Mouse (Mus musculus) hindbrain, embryonic 12.5 days (tissue): ENCODE results near the gene Dcun1d2. TPM values are rescaled to one million over a fixed set of nuclear protein-coding genes. Genes with fewer than 3 reads are reported as not detected.
A peak's percentile ranks its signal among the peaks of the same experiment; 100 is the strongest.

ENCODE experiments used
- ATAC-seq: fragments of 200-750 bp; cut with Nextera tagmentation; 2 replicates; pipeline ENCODE4 v1.8.0; 2017; ENCODE audit warnings: moderate TSS enrichment; ENCODE audit not compliant: low FRiP score
- H3K27ac ChIP-seq: fragments of 300-500 bp; sonication (generic); 2 replicates; pipeline ENCODE4 v1.5.1; 2016; ENCODE audit warnings: mild to moderate bottlenecking
- H3K27me3 ChIP-seq: fragments of 300-500 bp; sonication (generic); 2 replicates; pipeline ENCODE4 v1.6.1; 2016; ENCODE audit warnings: mild to moderate bottlenecking
- H3K36me3 ChIP-seq: fragments of 300-500 bp; sonication (generic); 2 replicates; pipeline ENCODE4 v1.6.1; 2016; ENCODE audit warnings: mild to moderate bottlenecking
- H3K4me1 ChIP-seq: fragments of 300-500 bp; sonication (generic); 2 replicates; pipeline ENCODE4 v1.6.1; 2016
- H3K4me2 ChIP-seq: fragments of 300-500 bp; sonication (generic); replicated peaks from 2 replicates; pipeline ENCODE4 v1.6.1; 2016; ENCODE audit warnings: mild to moderate bottlenecking
- H3K4me3 ChIP-seq: fragments of 300-500 bp; sonication (generic); 2 replicates; pipeline ENCODE4 v1.5.1; 2016; ENCODE audit warnings: mild to moderate bottlenecking
- H3K9ac ChIP-seq: fragments of 300-500 bp; sonication (generic); 2 replicates; pipeline ENCODE4 v1.6.1; 2016; ENCODE audit warnings: mild to moderate bottlenecking, moderate library complexity
- H3K9me3 ChIP-seq: fragments of 300-500 bp; sonication (generic); replicated peaks from 2 replicates; pipeline ENCODE4 v1.6.1; 2016; ENCODE audit warnings: mild to moderate bottlenecking
- WGBS: fragments of 180-500 bp; shearing (Covaris S2); methylation state at CpG from one replicate; pipeline ENCODE4 v1.1.7; 2016; 5-methylcytosine and 5-hydroxymethylcytosine counted together
- polyA plus RNA-seq: library from polyadenylated mRNA; unstranded; fragments of >200 nt; fragmentation: Nextera tagmentation; extraction: Ambion mirVana; gene quantifications from 2 replicates; pipeline ENCODE4 v1.2.1, GENCODE M21; 2016

The Dcun1d2 gene
- polyA plus RNA-seq, 1 experiment from 2014 or later: 30.6 TPM

DNA sequence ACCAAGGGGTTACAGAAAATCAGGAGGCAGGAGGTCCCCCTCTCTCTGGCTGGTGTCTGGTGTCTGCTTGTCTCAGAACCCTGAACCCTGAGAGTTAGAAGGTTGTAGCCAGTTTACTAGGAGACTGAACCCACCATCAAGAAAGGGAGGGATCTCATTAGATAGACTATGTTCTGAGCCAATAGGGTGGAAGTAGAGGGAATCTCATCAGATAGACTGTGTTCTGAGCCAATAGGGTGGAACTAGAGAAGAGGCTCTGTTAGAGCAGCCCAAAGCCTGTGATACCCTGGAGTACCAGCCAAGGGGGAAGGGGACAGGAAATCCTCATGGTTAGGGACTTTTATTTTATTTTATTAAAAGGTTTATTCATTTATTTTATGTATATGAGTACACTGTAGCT is 69.9 kb downstream of the Dcun1d2 start:
- H3K27ac ChIP-seq: no peak overlapping the region
- H3K9ac ChIP-seq: no peak overlapping the region
- H3K4me3 ChIP-seq: no peak overlapping the region
- no peaks in the 10 kb centered on the region for H3K9me3 ChIP-seq
- H3K36me3 ChIP-seq: no peaks in the 10 kb centered on the region
- peaks cover 9% of the 10 kb centered on the region for H3K4me1 ChIP-seq
- ATAC-seq: no peak
- H3K4me2 ChIP-seq: no peak overlapping the region
- H3K27me3 ChIP-seq: no peaks in the 10 kb centered on the region

DNA sequence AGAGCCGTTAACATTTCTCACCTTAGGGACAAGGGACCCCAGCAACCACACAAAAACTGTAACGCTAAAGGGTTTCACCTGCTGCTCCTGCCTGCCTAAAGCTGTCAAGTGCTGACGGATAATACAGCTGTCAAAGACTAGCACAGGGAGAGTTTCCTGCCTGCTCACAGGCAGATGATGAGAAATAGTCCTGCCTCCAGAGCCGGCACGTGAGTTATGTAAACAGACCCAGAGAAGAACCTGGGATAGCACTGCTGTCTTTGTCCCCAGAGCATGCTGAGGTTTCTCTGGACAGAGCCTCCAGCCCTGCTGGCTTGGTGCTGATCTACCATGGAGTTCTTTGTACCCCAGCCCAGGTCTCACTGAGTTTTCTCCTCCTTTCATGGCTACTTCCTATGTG is 70.8 kb downstream of the Dcun1d2 start:
- Histone ChIP-seq H3K9ac (no peak overlapping the region), H3K4me2 (no peak overlapping the region), H3K9me3 (no peaks in the 10 kb centered on the region), H3K36me3 (no peaks in the 10 kb centered on the region), H3K4me1 (peaks cover 10% of the 10 kb centered on the region), H3K27ac (no peak overlapping the region), H3K4me3 (no peak overlapping the region), H3K27me3 (no peaks in the 10 kb centered on the region)
- WGBS: 52% methylated on average over 5 of the region's 5 CpGs
- no peak for ATAC-seq

DNA sequence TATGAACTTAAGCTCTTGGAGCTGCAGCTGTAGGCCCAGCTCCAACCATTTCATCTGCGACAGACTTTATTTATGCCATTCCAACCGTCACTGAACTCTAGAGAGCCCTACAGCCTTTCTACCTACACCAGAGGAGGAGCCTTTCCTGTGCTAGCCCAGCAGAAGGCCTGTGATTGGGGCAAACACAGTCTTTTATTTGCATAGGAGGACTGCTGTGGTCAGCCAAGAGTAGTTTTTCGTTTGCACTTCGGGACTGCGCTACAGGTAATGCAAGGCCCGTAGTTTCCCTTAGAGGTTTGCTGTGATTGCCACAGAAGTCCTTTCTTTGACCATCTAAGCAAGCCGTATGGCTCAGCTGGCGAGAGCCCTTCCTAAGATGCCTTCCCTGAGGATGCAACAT is 71.5 kb downstream of the Dcun1d2 start:
- H3K4me1 ChIP-seq: peaks cover 10% of the 10 kb centered on the region
- ATAC-seq: no peak
- H3K36me3 ChIP-seq: no peaks in the 10 kb centered on the region
- H3K9me3 ChIP-seq: no peaks in the 10 kb centered on the region
- WGBS: 76% methylated on average over 8 of the region's 8 CpGs
- no peak overlapping the region for H3K4me2 ChIP-seq
- H3K27me3 ChIP-seq: no peaks in the 10 kb centered on the region
- H3K27ac ChIP-seq: no peak overlapping the region
- H3K9ac ChIP-seq: no peak overlapping the region
- no peak overlapping the region for H3K4me3 ChIP-seq

DNA sequence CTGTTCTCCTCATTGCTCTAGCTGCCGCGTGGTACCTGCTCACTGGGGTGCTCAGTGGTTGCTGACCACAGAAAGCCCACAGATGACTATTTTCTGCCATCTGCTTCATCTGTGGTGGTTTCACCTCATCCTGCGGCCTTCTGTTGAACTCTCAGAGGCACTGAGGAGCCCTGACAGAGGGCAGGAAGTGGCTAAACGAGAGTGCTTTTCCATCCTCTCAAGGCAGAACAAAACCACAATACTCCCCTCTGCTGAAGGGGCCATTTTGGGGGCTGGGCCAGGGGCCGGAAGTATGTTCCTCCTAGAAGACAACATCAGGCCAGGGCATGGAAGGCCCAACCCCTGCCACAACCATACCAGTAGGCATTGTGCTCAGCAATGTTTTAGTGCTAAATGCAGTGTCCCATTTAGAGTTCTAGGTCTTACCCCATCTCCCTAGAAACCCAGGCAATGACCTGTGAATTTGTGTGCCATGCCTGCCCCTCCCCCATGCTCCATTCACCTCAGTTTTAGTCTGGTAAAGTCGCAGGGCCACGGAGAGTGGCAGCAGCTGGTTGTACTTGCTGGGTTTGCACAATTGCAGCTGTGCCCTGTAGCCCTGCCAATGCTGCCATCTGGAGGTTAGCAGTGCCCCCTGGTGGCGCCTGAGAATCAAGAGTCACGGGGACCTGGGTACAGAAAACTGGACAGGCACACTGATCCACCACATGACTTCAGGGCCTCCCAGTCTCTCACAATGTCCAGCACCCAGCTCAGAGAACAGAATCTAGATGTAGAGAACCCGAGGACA is 74.3 kb downstream of the Dcun1d2 start:
- Histone ChIP-seq H3K4me3 (no peak overlapping the region), H3K27me3 (no peaks in the 10 kb centered on the region), H3K36me3 (no peaks in the 10 kb centered on the region), H3K27ac (no peak overlapping the region), H3K4me1 (peaks cover 10% of the 10 kb centered on the region), H3K4me2 (no peak overlapping the region), H3K9ac (no peak overlapping the region), H3K9me3 (no peaks in the 10 kb centered on the region)
- WGBS: 30% methylated on average over 10 of the region's 10 CpGs
- peak; percentile 56 for ATAC-seq

DNA sequence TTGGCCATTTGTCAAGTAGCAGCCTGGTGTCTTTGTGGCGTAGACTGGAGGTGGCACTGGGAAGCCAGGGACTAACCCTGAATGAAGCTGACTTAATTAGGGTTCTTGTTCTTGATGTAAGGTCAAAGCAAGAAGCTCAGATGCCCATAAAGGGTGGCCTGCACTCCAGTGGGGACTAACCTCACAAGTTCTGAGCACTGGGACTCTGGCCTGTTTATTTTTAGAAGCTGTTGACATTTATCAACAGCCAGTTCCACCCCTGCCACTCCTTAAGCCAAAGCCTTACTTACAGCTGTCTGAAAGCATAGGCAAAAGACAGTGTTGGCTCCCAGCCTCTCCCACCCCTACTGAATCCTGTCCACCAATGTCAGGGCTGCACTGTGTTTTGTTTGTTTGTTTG is 78.2 kb downstream of the Dcun1d2 start:
- H3K4me3 ChIP-seq: no peak overlapping the region
- ATAC-seq: no peak
- H3K27ac ChIP-seq: no peak overlapping the region
- H3K27me3 ChIP-seq: 0 out of 2 replicates have a peak, but pooled peaks cover 3% of the 10 kb centered on the region
- H3K4me2 ChIP-seq: no peak overlapping the region
- H3K9ac ChIP-seq: no peak overlapping the region
- H3K9me3 ChIP-seq: no peaks in the 10 kb centered on the region
- no peaks in the 10 kb centered on the region for H3K36me3 ChIP-seq
- WGBS: 66% methylated on average over 1 of the region's 1 CpGs
- H3K4me1 ChIP-seq: peaks cover 10% of the 10 kb centered on the region

DNA sequence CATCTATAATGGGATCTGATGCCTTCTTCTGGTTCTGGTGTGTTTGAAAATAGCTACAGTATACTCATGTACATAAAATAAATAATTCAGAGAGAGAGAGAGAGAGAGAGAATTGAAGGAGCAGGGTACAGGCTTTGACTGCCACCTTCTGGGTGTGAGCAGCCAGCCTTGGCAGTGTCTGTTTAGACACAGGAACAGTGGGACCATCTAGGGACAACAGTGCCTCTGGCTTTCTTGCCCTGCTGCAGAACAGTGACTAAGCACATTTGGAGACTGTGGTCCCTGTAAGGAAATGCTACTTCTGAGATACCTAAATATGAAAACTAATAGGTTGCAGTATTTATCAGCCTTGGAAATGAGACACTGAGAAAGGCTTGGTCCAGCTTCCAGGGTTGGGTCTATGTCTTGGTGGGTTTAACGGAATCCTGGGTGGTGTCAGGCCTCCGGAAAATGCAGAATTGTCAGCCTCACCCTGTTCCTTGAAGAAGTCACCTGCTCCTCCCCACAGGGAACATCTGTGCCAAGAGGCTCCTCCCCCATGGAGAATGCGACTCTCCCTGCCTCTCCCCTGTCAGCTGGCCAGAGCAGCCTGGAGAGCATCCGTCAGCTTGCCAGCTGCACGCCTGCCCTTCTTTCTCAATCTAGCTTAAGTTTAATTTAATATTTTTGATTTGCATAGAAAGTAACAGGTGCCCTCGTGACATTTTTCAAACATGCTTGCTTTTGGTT is 79.1 kb downstream of the Dcun1d2 start:
- no peaks in the 10 kb centered on the region for H3K36me3 ChIP-seq
- H3K27ac ChIP-seq: no peak overlapping the region
- 48% methylated on average over 6 of the region's 6 CpGs for WGBS
- H3K4me3 ChIP-seq: no peak overlapping the region
- 0 out of 2 replicates have a peak, but pooled peaks cover 3% of the 10 kb centered on the region for H3K27me3 ChIP-seq
- H3K9ac ChIP-seq: no peak overlapping the region
- H3K4me1 ChIP-seq: peaks cover 9% of the 10 kb centered on the region
- ATAC-seq: no peak
- no peaks in the 10 kb centered on the region for H3K9me3 ChIP-seq
- no peak overlapping the region for H3K4me2 ChIP-seq

DNA sequence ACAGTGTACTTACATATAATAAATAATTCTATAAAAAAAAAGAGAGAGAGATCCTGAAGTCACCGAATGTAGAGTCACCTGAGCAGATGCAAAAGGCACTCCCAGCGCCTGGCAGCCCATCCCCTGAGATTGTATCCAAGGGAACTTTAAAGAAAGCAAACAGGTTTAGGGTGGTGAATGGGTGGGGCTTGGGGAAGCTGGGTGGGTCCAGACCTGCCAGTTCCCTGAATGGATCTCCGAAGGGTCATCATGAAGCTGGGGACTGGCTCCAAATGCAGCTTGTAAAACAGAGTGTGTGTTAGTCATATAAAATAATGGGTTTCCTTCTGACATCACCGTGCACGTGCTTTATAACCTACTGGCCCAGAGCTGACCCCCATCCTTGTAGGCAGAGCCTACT is 81.6 kb downstream of the Dcun1d2 start:
- Histone ChIP-seq H3K4me2 (no peak overlapping the region), H3K36me3 (no peaks in the 10 kb centered on the region), H3K27ac (no peak overlapping the region), H3K9me3 (no peaks in the 10 kb centered on the region), H3K27me3 (peaks cover 27% of the 10 kb centered on the region), H3K9ac (no peak overlapping the region), H3K4me1 (no peaks in the 10 kb centered on the region), H3K4me3 (no peak overlapping the region)
- ATAC-seq: no peak
- 43% methylated on average over 5 of the region's 5 CpGs for WGBS

Other genes with a start within 250 kb of the Dcun1d2 start
- gene Proz, start 227.2 kb downstream of the Dcun1d2 start, polyA plus RNA-seq: 0.65 and 0.68 TPM in 2 replicates
- 51.3 and 59.3 TPM in 2 replicates for gene Pcid2, start 182.7 kb downstream of the Dcun1d2 start, polyA plus RNA-seq
- gene Cul4a, start 182.5 kb downstream of the Dcun1d2 start, polyA plus RNA-seq: 92.1 and 95.5 TPM in 2 replicates
- gene Lamp1, start 129.0 kb downstream of the Dcun1d2 start, polyA plus RNA-seq: 276 and 280 TPM in 2 replicates
- gene Grtp1, start 87.5 kb downstream of the Dcun1d2 start, polyA plus RNA-seq: 9.2 and 10.8 TPM in 2 replicates
- 0.25 and 0.40 TPM in 2 replicates for gene Adprhl1, start 34.0 kb downstream of the Dcun1d2 start, polyA plus RNA-seq
- 49.5 and 59.4 TPM in 2 replicates for gene Tmco3, start 59 bp upstream of the Dcun1d2 start, polyA plus RNA-seq
- 144 and 147 TPM in 2 replicates for gene Tfdp1, start 50.6 kb upstream of the Dcun1d2 start, polyA plus RNA-seq
- not detected in 2 replicates for gene Atp4b, start 108.7 kb upstream of the Dcun1d2 start, polyA plus RNA-seq
- 0.03 TPM in 1 of 2 replicates, not detected in the other for gene Grk1, start 117.0 kb upstream of the Dcun1d2 start, polyA plus RNA-seq
- 0.52 TPM in 2 replicates for gene Tmem255b, start 147.1 kb upstream of the Dcun1d2 start, polyA plus RNA-seq
- gene Gas6, start 206.4 kb upstream of the Dcun1d2 start, polyA plus RNA-seq: 20.8 and 22.7 TPM in 2 replicates